Mouse (Mus musculus): ENCODE data around the gene Gm10203.

DNA sequence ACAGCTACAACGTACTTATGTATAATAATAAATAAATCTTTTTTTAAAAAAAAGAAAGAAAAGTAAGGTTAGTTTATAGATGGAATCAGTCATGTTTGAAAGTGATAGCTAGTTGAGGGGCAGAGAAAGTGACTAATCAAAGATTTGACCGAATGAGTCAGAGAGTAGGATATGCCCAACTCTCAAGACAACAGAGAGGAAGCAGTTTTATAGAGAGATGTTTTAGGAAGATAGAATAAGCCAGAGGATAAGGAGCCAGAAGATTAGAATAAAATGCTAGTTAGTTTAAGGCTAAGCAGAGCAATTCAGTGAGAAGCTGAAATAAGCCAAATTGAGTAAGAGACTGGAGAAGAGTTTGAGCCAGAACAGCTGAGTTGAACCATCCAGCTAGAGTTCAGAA is 22.1 kb downstream of the Gm10203 start:
- TF ChIP-seq CTCF (IDR thresholded peaks at IDR 0.05; ENCODE audit: insufficient read depth, low read length) (no peak), POLR2A (IDR thresholded peaks at IDR 0.05; ENCODE audit: borderline replicate concordance, extremely low read depth, low read depth, low read length) (no peak)
